Mouse (Mus musculus) cerebellum, adult 2 months (tissue): ENCODE data around the gene AW822073.

Experiments
- CTCF ChIP-seq: fragments of 200-500 bp; IDR thresholded peaks from 2 replicates; pipeline ENCODE4 v1.5.1; 2011; ENCODE audit warnings: low read depth, mild to moderate bottlenecking, control low read depth, low read length, moderate library complexity, borderline replicate concordance; ENCODE audit not compliant: insufficient read depth
- POLR2A ChIP-seq: fragments of 200-500 bp; IDR thresholded peaks from 2 replicates; pipeline ENCODE4 v1.6.1; 2011; ENCODE audit warnings: low read length, control low read depth, borderline replicate concordance; ENCODE audit not compliant: insufficient read depth

DNA sequence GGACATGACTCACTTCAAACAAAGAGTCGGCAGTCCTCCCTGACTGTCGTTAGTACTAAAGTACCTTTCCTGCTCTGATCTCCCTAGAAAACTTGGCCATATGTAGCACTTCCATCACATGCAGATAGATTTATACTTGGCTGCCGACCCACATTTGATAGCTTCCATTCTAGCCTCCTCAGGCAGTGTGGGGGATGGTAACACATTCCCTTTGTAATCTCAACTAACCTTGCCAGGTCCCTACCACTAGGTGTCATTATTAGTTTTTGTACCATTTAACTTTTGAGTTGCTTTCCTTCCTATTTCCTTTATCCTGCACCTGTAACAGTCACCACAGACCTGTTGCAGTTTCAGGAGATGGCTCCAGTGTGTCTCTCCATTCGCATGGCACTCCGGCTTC is 33.7 kb upstream of the AW822073 start:
- TF ChIP-seq CTCF (no peak), POLR2A (no peak)
